Comparison of ENCODE assay signal across 8 mouse cellular contexts in the genomic region with DNA sequence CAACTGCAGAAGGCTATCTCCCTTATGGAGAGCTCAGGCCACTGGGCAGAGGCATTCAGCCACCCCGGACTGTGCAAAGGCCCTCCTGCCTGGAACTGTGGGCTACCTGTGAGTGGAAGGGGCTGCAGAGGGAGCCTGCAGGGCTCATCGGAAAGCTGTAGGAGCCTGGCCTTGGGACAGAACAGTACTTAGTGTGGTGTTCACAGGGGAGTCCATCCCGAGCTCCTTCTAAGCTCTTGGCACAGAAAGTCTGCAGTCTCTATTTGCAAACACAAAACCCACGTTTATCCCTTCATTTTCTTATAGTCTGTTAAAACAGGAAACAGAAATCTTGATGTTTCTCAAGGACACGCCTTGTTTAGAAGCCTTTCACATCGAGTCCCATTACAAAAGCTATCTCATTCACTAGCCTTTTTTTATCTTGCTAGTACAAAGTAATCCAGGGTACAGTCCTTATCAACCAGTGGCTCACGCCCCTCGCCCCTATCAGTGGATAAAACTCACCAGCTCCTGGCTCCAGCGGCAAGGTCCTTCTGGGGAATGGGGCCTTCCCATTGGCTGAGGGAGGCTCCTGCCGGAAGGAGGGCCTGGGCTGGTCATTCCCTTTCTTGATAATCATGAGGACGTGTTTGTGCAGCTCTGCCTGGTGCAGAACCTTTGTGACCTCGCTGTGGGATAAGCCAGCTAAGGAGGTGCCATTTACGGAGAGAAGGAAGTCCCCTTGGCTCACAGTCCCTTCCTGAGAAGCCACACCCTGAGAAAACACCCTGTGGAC. TPM values are rescaled to one million over a fixed set of nuclear protein-coding genes. Genes with fewer than 3 reads are reported as not detected.
DNase-seq lines count a peak whose midpoint lies in the region; ATAC-seq lines count a peak whose summit lies in the region.

No protein-coding gene starts in this region.

- peak; percentile 54 for DNase-seq in adrenal gland, postnatal 14 days
- no peak for DNase-seq in adrenal gland, postnatal 4 days (ENCODE audit: low spot score in 2 of 2)
- DNase-seq in lung, postnatal 36 days: peak; percentile 50
- no peak for DNase-seq in left cerebral cortex, adult 9 months (ENCODE audit: low spot score in 2 of 2)

- H3K27ac ChIP-seq in intestine, embryonic 16.5 days (ENCODE audit: low read length): peak overlapping the region; percentile 62

- 0 out of 2 replicates have a peak overlapping the region, but pooled peaks have one; percentile 1 for H3K9ac ChIP-seq in intestine, embryonic 16.5 days (ENCODE audit: low read depth, low read length)

- no peaks in the 10 kb centered on the region for H3K27me3 ChIP-seq in intestine, embryonic 16.5 days (replicated peaks; ENCODE audit: control insufficient read depth, insufficient read depth, low read length)

- H3K4me2 ChIP-seq in intestine, embryonic 16.5 days (ENCODE audit: low read depth, low read length): no peak overlapping the region

- peaks cover 13% of the 10 kb centered on the region for H3K4me1 ChIP-seq in intestine, embryonic 16.5 days (ENCODE audit: control insufficient read depth, insufficient read depth, low read length)

- no peaks in the 10 kb centered on the region for H3K9me3 ChIP-seq in intestine, embryonic 16.5 days (ENCODE audit: control insufficient read depth, low read length)

- H3K4me3 ChIP-seq in intestine, embryonic 16.5 days (ENCODE audit: low read length): no peak overlapping the region

- 44% methylated on average over 13 of the region's 13 CpGs for WGBS in intestine, embryonic 16.5 days

- peak; percentile 66 for ATAC-seq in erythroblast, adult 5-6 weeks (replicated peaks; ENCODE audit: low FRiP score, poor library complexity, severe bottlenecking)
- ATAC-seq in intestine, embryonic 16.5 days: peak; percentile 94
- ATAC-seq in monocyte, adult 5-6 weeks (replicated peaks; ENCODE audit: insufficient number of reproducible peaks, low FRiP score, low TSS enrichment, poor library complexity, severe bottlenecking): no peak
- ATAC-seq in CD4-positive, CD25-positive, alpha-beta regulatory T cell, adult 4 months: no peak

- H3K36me3 ChIP-seq in intestine, embryonic 16.5 days (ENCODE audit: control insufficient read depth, insufficient read depth, low read length): no peaks in the 10 kb centered on the region

RNA-seq across cellular contexts. Expression of gene 1810049J17Rik, which starts 45.8 kb away (rescaled TPM):
- total RNA-seq in adrenal gland, postnatal 14 days (2021): 2.0 TPM in 1 of 2 replicates, not detected in the other
- 1 to 10 TPM in 1 of 2 experiments, not detected in 1; 1.8 TPM for total RNA-seq in adrenal gland, postnatal 4 days (2021)
- not detected in 2 replicates for total RNA-seq in erythroblast, adult 5-6 weeks (2015; ENCODE audit: low replicate concordance)
- not detected in 2 replicates for total RNA-seq in erythroblast, adult 5-6 weeks (2017; ENCODE audit: low replicate concordance)
- polyA plus RNA-seq in intestine, embryonic 16.5 days (2015; fragmentation: Nextera tagmentation; extraction: Ambion mirVana): 0.81 and 2.1 TPM in 2 replicates
- total RNA-seq in monocyte, adult 5-6 weeks (2017): 1.7 TPM in 1 of 3 replicates, not detected in the others
- not detected for polyA plus RNA-seq in CD4-positive, CD25-positive, alpha-beta regulatory T cell, adult 4 months (2017; shearing (Covaris generic))

RNA-seq across cellular contexts. Expression of gene Golph3, which starts 46.2 kb away (rescaled TPM):
- 109 and 116 TPM in 2 replicates for total RNA-seq in adrenal gland, postnatal 14 days (2021)
- 100 to 1,000 TPM; 105 to 114 TPM for total RNA-seq in adrenal gland, postnatal 4 days (2021)
- total RNA-seq in erythroblast, adult 5-6 weeks (2015; ENCODE audit: low replicate concordance): 68.6 and 68.8 TPM in 2 replicates
- total RNA-seq in erythroblast, adult 5-6 weeks (2017; ENCODE audit: low replicate concordance): 58.3 and 77.7 TPM in 2 replicates
- polyA plus RNA-seq in intestine, embryonic 16.5 days (2015; fragmentation: Nextera tagmentation; extraction: Ambion mirVana): 66.9 and 74.3 TPM in 2 replicates
- total RNA-seq in monocyte, adult 5-6 weeks (2017): 96.4 to 118 TPM (median 109 TPM) in 3 replicates
- 10 to 100 TPM; 17.8 to 30.3 TPM for polyA plus RNA-seq in CD4-positive, CD25-positive, alpha-beta regulatory T cell, adult 4 months (2017; shearing (Covaris generic))

Comparison
In these comparisons a context has a peak if more than half of its experiments do, and no peak if none do; other contexts are left out.
1. DNase-seq: peak in adrenal gland, postnatal 14 days (single experiment) and lung, postnatal 36 days (single experiment); none in adrenal gland, postnatal 4 days (0 of 2) and left cerebral cortex, adult 9 months (0 of 2).
2. ATAC-seq: peak in erythroblast, adult 5-6 weeks (single experiment) and intestine, embryonic 16.5 days (single experiment); none in monocyte, adult 5-6 weeks (single experiment) and CD4-positive, CD25-positive, alpha-beta regulatory T cell, adult 4 months (single experiment).